Mouse (Mus musculus) myocyte (in vitro differentiated cells): ENCODE data around the gene Trim62.

ENCODE experiments used
- CEBPB ChIP-seq: IDR thresholded peaks from 2 replicates; pipeline ENCODE4 v1.6.1; 2011; ENCODE audit warnings: mild to moderate bottlenecking, moderate library complexity; ENCODE audit not compliant: poor library complexity, insufficient read depth, severe bottlenecking
- E2F4 ChIP-seq: IDR thresholded peaks from one replicate; pipeline ENCODE4 v1.6.1; 2011; ENCODE audit warnings: mild to moderate bottlenecking, control low read depth, moderate library complexity; ENCODE audit not compliant: insufficient read depth
- MAX ChIP-seq: IDR thresholded peaks from one replicate; pipeline ENCODE4 v1.6.1; 2011; ENCODE audit warnings: low read depth, mild to moderate bottlenecking, control low read depth
- MYOD1 ChIP-seq, 3 experiments: IDR thresholded peaks; one replicate each; pipeline ENCODE4 v1.6.1; 2011; ENCODE audit warnings: control low read depth in 2 of 3, low read depth in 2 of 3, mild to moderate bottlenecking in 2 of 3, moderate library complexity in 1 of 3; ENCODE audit not compliant: insufficient read length in 2 of 3, control insufficient read depth in 1 of 3
- MYOG ChIP-seq, 3 experiments: IDR thresholded peaks; one replicate each; pipeline ENCODE4 v1.6.1; 2011; ENCODE audit warnings: control low read depth in 2 of 3, low read depth in 2 of 3, mild to moderate bottlenecking in 2 of 3; ENCODE audit not compliant: insufficient read length in 2 of 3, control insufficient read depth in 1 of 3, insufficient read depth in 1 of 3
- POLR2A ChIP-seq: IDR thresholded peaks from one replicate; pipeline ENCODE4 v1.6.1; 2011; ENCODE audit warnings: low read depth, mild to moderate bottlenecking, control low read depth, moderate library complexity; ENCODE audit not compliant: insufficient read length
- POLR2AphosphoS2 ChIP-seq: IDR thresholded peaks from one replicate; pipeline ENCODE4 v1.6.1; 2011; ENCODE audit warnings: low read depth, control low read depth; ENCODE audit not compliant: insufficient read length
- REST ChIP-seq: IDR thresholded peaks from one replicate; pipeline ENCODE4 v1.6.1; 2011; ENCODE audit warnings: mild to moderate bottlenecking, control low read depth, moderate library complexity; ENCODE audit not compliant: insufficient read depth, insufficient read length
- SRF ChIP-seq: IDR thresholded peaks from one replicate; pipeline ENCODE4 v1.6.1; 2011; ENCODE audit warnings: low read depth; ENCODE audit not compliant: control insufficient read depth, insufficient read length
- TCF12 ChIP-seq: IDR thresholded peaks from one replicate; pipeline ENCODE4 v1.6.1; 2011; ENCODE audit warnings: mild to moderate bottlenecking, control low read depth; ENCODE audit not compliant: poor library complexity, insufficient read depth, severe bottlenecking
- TCF3 ChIP-seq: IDR thresholded peaks from one replicate; pipeline ENCODE4 v1.6.1; 2011; ENCODE audit warnings: low read depth, control low read depth; ENCODE audit not compliant: insufficient read length
- USF1 ChIP-seq: IDR thresholded peaks from one replicate; pipeline ENCODE4 v1.6.1; 2011; ENCODE audit warnings: low read depth, mild to moderate bottlenecking, control low read depth, moderate library complexity

DNA sequence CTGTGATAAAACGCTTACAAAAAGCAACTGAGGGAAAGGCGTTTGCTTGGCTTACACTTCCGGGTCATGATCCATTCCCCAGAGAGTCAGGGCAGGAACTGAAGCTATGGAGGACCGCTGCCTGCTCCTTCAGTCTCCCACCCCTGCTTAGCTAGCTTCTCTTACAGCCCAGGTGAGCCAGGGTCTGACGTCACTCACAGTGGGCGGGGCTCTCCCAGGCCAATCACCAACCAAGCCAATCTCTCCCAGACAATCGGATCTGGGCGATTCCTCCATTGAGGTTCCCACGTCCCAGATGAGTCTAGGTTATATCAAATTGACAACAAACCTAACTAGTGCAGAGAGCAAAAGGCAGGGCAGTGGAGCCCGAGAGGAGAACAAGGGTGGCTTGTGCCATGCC, 35.7 kb downstream of the Trim62 start:
- TF ChIP-seq POLR2A, result no peak
- no peak for TF ChIP-seq CEBPB
- TF ChIP-seq TCF3, result no peak
- TF ChIP-seq USF1, result no peak
- TF ChIP-seq MYOD1 (IDR thresholded peaks at IDR 0.05; ENCODE audit: control insufficient read depth in 1 of 3, insufficient read length in 2 of 3, low read depth in 2 of 3), result no peak
- TF ChIP-seq MAX, result no peak
- no peak for TF ChIP-seq E2F4
- TF ChIP-seq POLR2AphosphoS2, result no peak
- TF ChIP-seq REST, result no peak
- no peak for TF ChIP-seq MYOG (IDR thresholded peaks at IDR 0.05; ENCODE audit: control insufficient read depth in 1 of 3, insufficient read depth in 1 of 3, insufficient read length in 2 of 3, low read depth in 2 of 3)
- no peak for TF ChIP-seq TCF12
- TF ChIP-seq SRF, result no peak
